Mouse (Mus musculus) ES-E14 (cell line): ENCODE data around the gene Vpreb3.

ENCODE experiments used
- CHD2 ChIP-seq: IDR thresholded peaks from 2 replicates; pipeline ENCODE4 v1.6.1; 2014; ENCODE audit warnings: mild to moderate bottlenecking, low read depth, low read length, inconsistent platforms
- ZNF384 ChIP-seq: IDR thresholded peaks from 2 replicates; pipeline ENCODE4 v1.6.1; 2012; ENCODE audit warnings: low read depth, low read length, inconsistent platforms

GRCm38 (mm10) chr10:75934991-75935390 is 7.9 kb upstream of the Vpreb3 start:
- TF ChIP-seq CHD2 (no peak), ZNF384 (no peak)
